Mouse (Mus musculus) neural tube, embryonic 14.5 days (tissue): ENCODE measurements at regions not wholly inside any gene's neighbourhood (a gene's known extent, or its start where the extent isn't known, plus 50 kb on each side); places are given as distances from the start of the nearest gene placed in this dataset.
A peak's percentile ranks its signal among the peaks of the same experiment; 100 is the strongest.
"Not testable (repeated sequence)": the region's sequence is repeated elsewhere in the genome, so short reads cannot be mapped to it uniquely, and the experiment has no call there.

Experiments
- ATAC-seq: fragments of 200-750 bp; cut with Nextera tagmentation; 2 replicates; pipeline ENCODE4 v1.8.0; 2017; ENCODE audit warnings: low read depth, mild to moderate bottlenecking, moderate TSS enrichment, moderate library complexity
- H3K27ac ChIP-seq: fragments of 300-500 bp; sonication (generic); 2 replicates; pipeline ENCODE4 v1.5.1; 2014; ENCODE audit warnings: low read depth, mild to moderate bottlenecking, control low read depth, low read length, moderate library complexity, mixed read lengths
- H3K27me3 ChIP-seq: fragments of 300-500 bp; sonication (generic); 2 replicates; pipeline ENCODE4 v1.6.1; 2014; ENCODE audit warnings: low read length; ENCODE audit not compliant: control insufficient read depth, insufficient read depth
- H3K36me3 ChIP-seq: fragments of 300-500 bp; sonication (generic); 2 replicates; pipeline ENCODE4 v1.6.1; 2014; ENCODE audit warnings: low read length, mixed read lengths; ENCODE audit not compliant: control insufficient read depth, insufficient read depth
- H3K4me1 ChIP-seq: fragments of 300-500 bp; sonication (generic); 2 replicates; pipeline ENCODE4 v1.6.1; 2014; ENCODE audit warnings: low read length; ENCODE audit not compliant: control insufficient read depth, insufficient read depth
- H3K4me2 ChIP-seq: fragments of 300-500 bp; sonication (generic); 2 replicates; pipeline ENCODE4 v1.6.1; 2014; ENCODE audit warnings: mild to moderate bottlenecking, low read depth, low read length, control low read depth
- H3K4me3 ChIP-seq: fragments of 300-500 bp; sonication (generic); 2 replicates; pipeline ENCODE4 v1.5.1; 2014; ENCODE audit warnings: low read depth, low read length, control low read depth, mixed read lengths
- H3K9ac ChIP-seq: fragments of 300-500 bp; sonication (generic); replicated peaks from 2 replicates; pipeline ENCODE4 v1.6.1; 2014; ENCODE audit warnings: low read depth, mild to moderate bottlenecking, control low read depth, low read length, mixed read lengths
- H3K9me3 ChIP-seq: fragments of 300-500 bp; sonication (generic); 2 replicates; pipeline ENCODE4 v1.6.1; 2016; ENCODE audit warnings: low read length; ENCODE audit not compliant: control insufficient read depth
- WGBS: fragments of 180-500 bp; shearing (Covaris S2); extraction: QIAGEN DNeasy Blood & Tissue Kit; methylation state at CpG from one replicate; pipeline ENCODE4 v1.1.7; 2014; 5-methylcytosine and 5-hydroxymethylcytosine counted together

DNA sequence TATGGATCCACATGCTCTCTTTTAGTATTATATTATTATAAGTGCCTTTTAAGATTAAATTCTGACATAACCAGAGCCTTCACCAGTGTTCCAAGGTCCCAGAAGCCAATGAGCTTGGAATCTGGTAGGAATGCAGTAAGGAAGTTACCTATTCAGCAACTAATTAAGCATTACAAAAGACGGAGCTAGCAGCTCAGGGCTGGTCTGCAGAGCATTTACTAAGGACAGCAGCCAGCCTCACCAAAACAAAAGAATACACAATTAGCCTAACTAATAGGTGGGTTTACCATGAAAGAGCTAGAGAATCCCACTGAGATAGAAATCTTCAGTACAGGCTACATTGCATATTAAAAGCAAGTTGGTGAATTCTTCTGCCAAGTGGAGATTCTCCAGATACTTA lies 164.1 kb downstream of the Rdh14 start:
- H3K9ac ChIP-seq, H3K27ac ChIP-seq, H3K36me3 ChIP-seq, H3K4me2 ChIP-seq, H3K4me1 ChIP-seq, H3K27me3 ChIP-seq, H3K9me3 ChIP-seq, H3K4me3 ChIP-seq, ATAC-seq: not testable (repeated sequence)
- 81% methylated on average over 1 of the region's 1 CpGs for WGBS

DNA sequence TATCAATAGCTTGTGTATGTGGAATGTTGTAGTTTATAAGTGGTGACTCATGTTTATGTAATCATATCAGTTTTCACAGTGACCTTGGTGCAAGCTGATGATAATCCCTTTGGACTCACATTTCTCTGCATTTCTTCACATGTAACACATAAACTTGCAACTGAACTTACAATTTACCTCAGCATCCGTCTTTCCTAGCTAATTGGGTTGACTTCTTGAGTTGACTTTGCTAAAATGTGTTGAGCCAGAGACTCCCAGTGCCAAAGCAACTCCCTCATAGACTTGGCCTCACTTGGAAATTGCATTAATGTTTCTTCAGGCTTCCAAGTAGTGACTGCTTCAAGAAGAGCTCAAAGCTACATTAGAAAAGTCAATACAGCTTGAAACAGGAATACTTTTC lies 172.4 kb downstream of the Rdh14 start:
- no peaks in the 10 kb centered on the region for H3K9me3 ChIP-seq
- no peak overlapping the region for H3K4me2 ChIP-seq
- H3K27ac ChIP-seq: no peak overlapping the region
- H3K4me1 ChIP-seq: no peaks in the 10 kb centered on the region
- no peak overlapping the region for H3K9ac ChIP-seq
- WGBS: 73% methylated on average over 1 of the region's 1 CpGs
- no peaks in the 10 kb centered on the region for H3K36me3 ChIP-seq
- no peaks in the 10 kb centered on the region for H3K27me3 ChIP-seq
- ATAC-seq: no peak
- no peak overlapping the region for H3K4me3 ChIP-seq

DNA sequence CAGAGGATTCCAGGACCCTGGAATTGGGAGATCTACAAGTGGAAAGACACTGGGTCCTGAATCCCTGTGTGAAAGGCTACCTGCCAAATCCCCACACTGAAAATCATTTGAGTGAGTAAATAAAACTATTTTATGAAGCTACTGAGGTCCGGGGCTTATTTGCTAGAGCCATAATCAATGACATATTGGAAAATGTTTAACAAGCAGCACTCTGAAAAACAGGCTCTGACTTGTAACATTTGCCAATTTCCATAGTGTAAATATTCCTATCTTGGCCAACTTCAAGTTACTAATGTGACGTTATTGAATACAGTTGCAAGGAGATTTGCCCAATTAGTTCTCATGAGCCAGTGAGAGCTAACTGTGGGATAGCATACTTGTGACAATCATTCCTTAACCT lies 177.3 kb downstream of the Rdh14 start:
- Histone ChIP-seq H3K9ac (no peak overlapping the region), H3K4me2 (no peak overlapping the region), H3K9me3 (no peaks in the 10 kb centered on the region), H3K36me3 (no peaks in the 10 kb centered on the region), H3K27ac (no peak overlapping the region), H3K27me3 (no peaks in the 10 kb centered on the region), H3K4me1 (no peaks in the 10 kb centered on the region), H3K4me3 (no peak overlapping the region)
- 91% methylated on average over 2 of the region's 2 CpGs for WGBS
- no peak for ATAC-seq

DNA sequence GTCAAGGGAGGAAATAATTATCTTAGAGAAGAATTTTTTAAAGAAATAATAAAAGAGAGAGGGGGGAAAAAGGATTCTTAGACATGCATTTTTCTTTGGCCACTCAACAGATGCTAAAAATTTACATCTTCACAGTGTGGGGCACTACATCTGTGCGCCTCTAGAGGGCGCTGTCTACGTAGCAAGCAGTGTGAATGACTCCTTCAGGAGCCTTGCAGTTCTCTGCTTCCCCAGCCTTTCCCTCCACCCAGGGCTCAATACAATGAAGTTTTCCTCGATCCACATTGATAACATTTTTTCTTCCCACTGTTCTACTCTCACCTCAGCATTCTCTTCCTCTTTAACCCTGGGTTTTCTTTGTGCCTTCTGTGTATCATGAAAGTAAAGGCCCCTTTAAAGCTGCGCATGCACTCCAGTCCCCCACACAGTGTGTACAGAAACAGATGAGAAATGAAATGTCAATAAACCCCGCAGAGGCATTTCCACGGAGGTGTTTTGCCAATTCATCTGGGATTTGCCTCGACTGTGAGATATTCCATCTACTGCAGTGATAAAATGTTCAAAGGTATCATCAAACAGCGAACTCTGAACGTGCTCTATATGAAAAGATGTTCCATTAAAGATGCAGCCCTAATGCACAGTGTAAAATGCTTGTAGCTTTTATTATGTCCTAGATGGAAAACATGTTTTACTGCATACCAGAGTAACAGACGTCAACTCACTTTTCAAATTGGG lies 181.2 kb downstream of the Rdh14 start:
- H3K4me3 ChIP-seq: no peak overlapping the region
- H3K27me3 ChIP-seq: no peaks in the 10 kb centered on the region
- H3K4me2 ChIP-seq: no peak overlapping the region
- no peak overlapping the region for H3K9ac ChIP-seq
- H3K9me3 ChIP-seq: no peaks in the 10 kb centered on the region
- H3K36me3 ChIP-seq: no peaks in the 10 kb centered on the region
- no peak for ATAC-seq
- 61% methylated on average over 11 of the region's 11 CpGs for WGBS
- no peaks in the 10 kb centered on the region for H3K4me1 ChIP-seq
- H3K27ac ChIP-seq: no peak overlapping the region

DNA sequence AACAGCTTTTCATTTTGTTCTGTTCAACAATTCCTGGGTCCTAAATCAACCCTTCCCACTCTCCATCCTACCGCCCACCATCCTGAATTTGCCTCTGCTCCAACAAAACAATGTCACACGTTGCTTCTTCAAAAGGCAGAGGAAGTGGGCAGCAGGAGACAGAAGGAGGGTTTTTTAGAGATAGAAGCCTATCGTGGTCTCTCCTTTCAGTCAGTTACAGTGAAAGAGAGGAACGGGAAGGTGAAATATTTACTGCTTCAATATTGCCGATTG lies 181.7 kb downstream of the Rdh14 start:
- no peak for ATAC-seq
- Histone ChIP-seq H3K4me2 (no peak overlapping the region), H3K27me3 (no peaks in the 10 kb centered on the region), H3K9ac (no peak overlapping the region), H3K4me3 (no peak overlapping the region), H3K27ac (no peak overlapping the region), H3K36me3 (no peaks in the 10 kb centered on the region), H3K9me3 (no peaks in the 10 kb centered on the region), H3K4me1 (no peaks in the 10 kb centered on the region)
- WGBS: 60% methylated on average over 5 of the region's 5 CpGs

DNA sequence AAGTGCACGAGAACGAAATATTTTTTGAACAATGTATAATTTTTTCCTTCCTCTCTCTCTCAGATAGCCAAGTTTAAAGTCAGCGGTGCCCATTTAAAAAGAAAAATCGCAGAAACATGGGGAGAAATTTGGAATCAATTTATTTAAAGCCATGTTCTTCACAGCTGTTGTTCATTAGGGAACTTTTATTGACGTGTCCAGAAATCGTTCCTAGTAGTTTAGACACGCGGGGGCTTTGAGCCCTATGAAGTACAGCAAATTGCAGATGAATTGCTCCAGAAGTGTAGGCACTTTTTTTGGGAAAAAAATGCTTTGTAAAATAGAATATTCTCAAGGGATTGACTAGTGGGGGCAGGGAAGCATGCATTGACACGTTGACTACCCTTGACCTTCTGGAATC lies 182.8 kb downstream of the Rdh14 start:
- H3K9ac ChIP-seq: no peak overlapping the region
- no peaks in the 10 kb centered on the region for H3K4me1 ChIP-seq
- H3K4me2 ChIP-seq: no peak overlapping the region
- no peak overlapping the region for H3K27ac ChIP-seq
- 86% methylated on average over 9 of the region's 9 CpGs for WGBS
- no peak overlapping the region for H3K4me3 ChIP-seq
- no peaks in the 10 kb centered on the region for H3K36me3 ChIP-seq
- H3K9me3 ChIP-seq: no peaks in the 10 kb centered on the region
- H3K27me3 ChIP-seq: no peaks in the 10 kb centered on the region
- no peak for ATAC-seq

DNA sequence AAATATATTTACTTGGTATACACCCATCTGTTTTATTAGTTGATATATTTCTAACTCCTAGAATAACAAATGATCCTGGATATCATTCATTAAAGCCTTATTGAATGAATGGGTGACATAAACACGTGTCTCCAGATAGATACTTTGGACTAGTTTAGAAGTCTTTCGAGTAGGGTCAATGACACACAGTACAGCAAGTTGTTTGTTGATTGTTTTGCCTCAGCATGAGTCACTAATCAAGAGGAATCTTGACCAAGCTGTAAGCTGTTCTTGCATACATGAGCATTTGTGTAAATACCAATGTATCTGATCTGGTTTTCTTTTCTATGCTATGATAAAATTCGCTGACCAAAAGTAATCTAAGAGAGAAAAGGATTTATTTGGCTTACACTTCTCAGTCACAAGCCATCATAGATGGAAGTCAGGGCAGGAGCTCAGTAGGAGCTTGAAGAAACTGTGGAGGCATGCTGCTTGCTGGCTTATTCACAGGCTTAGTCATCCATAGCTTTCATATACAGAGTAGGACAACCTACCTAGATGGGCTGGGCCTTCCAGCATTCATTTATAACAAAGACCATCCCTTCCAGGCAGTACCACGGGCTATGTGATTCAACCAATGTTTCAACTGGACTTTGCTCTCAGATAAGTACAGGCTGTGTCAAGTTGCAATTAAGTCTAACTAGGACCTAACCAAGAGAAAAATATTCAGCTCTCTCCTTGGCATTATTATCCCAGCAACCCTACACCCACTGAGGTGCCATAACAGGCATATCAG lies 192.5 kb downstream of the Rdh14 start:
- no peaks in the 10 kb centered on the region for H3K4me1 ChIP-seq
- H3K4me3 ChIP-seq: no peak overlapping the region
- H3K36me3 ChIP-seq: no peaks in the 10 kb centered on the region
- H3K9ac ChIP-seq: no peak overlapping the region
- no peaks in the 10 kb centered on the region for H3K27me3 ChIP-seq
- no peak for ATAC-seq
- no peaks in the 10 kb centered on the region for H3K9me3 ChIP-seq
- WGBS: 82% methylated on average over 4 of the region's 4 CpGs
- no peak overlapping the region for H3K27ac ChIP-seq
- no peak overlapping the region for H3K4me2 ChIP-seq

DNA sequence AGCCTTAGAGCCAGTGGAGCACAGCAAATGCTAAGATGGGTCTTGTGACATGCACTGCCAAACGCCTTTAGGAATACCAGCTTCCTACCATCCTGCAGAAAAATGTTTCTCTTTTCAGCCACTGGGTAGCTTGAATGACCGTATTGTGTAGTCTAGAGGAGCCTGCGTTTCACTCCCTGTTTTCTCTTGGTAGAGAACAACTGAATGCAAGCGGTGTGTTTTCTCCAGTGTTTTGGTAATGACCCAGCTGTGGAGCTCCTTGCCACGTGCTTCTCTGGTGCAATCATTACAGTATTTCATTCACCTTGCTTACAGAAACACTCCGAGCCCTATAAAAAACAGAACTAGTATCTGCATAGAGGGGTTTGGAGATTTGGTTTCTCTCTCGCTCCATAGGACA lies 193.5 kb downstream of the Rdh14 start:
- 60% methylated on average over 7 of the region's 7 CpGs for WGBS
- no peak for ATAC-seq
- no peak overlapping the region for H3K4me2 ChIP-seq

DNA sequence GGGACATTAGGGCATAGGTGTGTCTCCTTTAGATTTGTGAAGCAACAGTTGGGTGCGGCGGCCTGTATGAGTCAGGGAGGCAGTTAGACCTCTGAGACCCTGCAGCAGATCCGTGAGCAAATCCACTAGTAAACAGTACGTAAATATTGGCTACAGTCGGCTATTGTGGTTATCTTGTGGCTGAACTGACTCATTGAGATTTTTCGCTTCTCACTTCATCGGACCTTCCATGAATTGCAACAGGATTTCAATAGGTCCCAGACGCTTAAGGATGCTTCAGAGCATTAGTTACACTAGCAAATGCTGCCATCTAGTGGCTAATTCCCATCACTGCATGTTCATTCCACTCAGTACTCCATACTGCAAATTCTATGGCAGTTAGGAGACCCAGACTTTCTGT lies 199.0 kb downstream of the Rdh14 start:
- H3K36me3 ChIP-seq: no peaks in the 10 kb centered on the region
- 37% methylated on average over 8 of the region's 8 CpGs for WGBS
- no peak overlapping the region for H3K4me3 ChIP-seq
- H3K27ac ChIP-seq: no peak overlapping the region
- H3K9ac ChIP-seq: no peak overlapping the region
- no peaks in the 10 kb centered on the region for H3K4me1 ChIP-seq
- no peak overlapping the region for H3K4me2 ChIP-seq
- H3K9me3 ChIP-seq: no peaks in the 10 kb centered on the region
- no peaks in the 10 kb centered on the region for H3K27me3 ChIP-seq
- peak; percentile 93 for ATAC-seq

More for the DNA sequence above, 193.5 kb downstream of the Rdh14 start:
- Histone ChIP-seq H3K36me3 (no peaks in the 10 kb centered on the region), H3K4me1 (no peaks in the 10 kb centered on the region), H3K4me3 (no peak overlapping the region), H3K9ac (no peak overlapping the region), H3K9me3 (no peaks in the 10 kb centered on the region), H3K27me3 (no peaks in the 10 kb centered on the region), H3K27ac (no peak overlapping the region)
